Comparison of ENCODE assay signal across 8 mouse cellular contexts in genomic region chr1:134046387-134046786, GRCm38 (mm10). TPM values are rescaled to one million over a fixed set of nuclear protein-coding genes. Genes with fewer than 3 reads are reported as not detected.
DNase-seq lines count a peak whose midpoint lies in the region; ATAC-seq lines count a peak whose summit lies in the region.

No protein-coding gene starts in this region.

- H3K4me2 ChIP-seq in liver, embryonic 12.5 days, result peak overlapping the region; percentile 52

- no peak overlapping the region for H3K4me3 ChIP-seq in liver, embryonic 12.5 days

- DNase-seq in cerebellum, postnatal 25 days, result peak; percentile 43 to 46
- no peak for DNase-seq in cerebellum, adult 9-11 months
- peak; percentile 38 for DNase-seq in thymus, postnatal 14 days
- DNase-seq in thymus, postnatal 10 days (ENCODE audit: low spot score in 2 of 2), result no peak
- no peak for DNase-seq in spleen, adult 12 weeks (ENCODE audit: low spot score)
- DNase-seq in ovary, postnatal 36 days (ENCODE audit: low spot score), result no peak
- DNase-seq in retina, postnatal 1 day, result no peak

- no peak overlapping the region for H3K27ac ChIP-seq in liver, embryonic 12.5 days

- H3K27me3 ChIP-seq in liver, embryonic 12.5 days (replicated peaks), result peaks cover 51% of the 10 kb centered on the region

- WGBS in liver, embryonic 12.5 days (ENCODE audit: insufficient replicate concordance), result 25% methylated on average over 23 of the region's 23 CpGs

- peak overlapping the region; percentile 23; the same call in 1 of the 2 replicates for H3K9ac ChIP-seq in liver, embryonic 12.5 days

- 0 out of 2 replicates have a peak, but pooled peaks have one; percentile 25 for ATAC-seq in liver, embryonic 12.5 days

- no peaks in the 10 kb centered on the region for H3K9me3 ChIP-seq in liver, embryonic 12.5 days (replicated peaks)

- no peaks in the 10 kb centered on the region for H3K36me3 ChIP-seq in liver, embryonic 12.5 days

- H3K4me1 ChIP-seq in liver, embryonic 12.5 days, result peaks cover 15% of the 10 kb centered on the region

RNA-seq across cellular contexts. Expression of gene Fmod, which starts 9.3 kb away (rescaled TPM):
- polyA plus RNA-seq in liver, embryonic 12.5 days (2016; fragmentation: Nextera tagmentation; extraction: Ambion mirVana), result 2.6 and 3.1 TPM in 2 replicates

RNA-seq across cellular contexts. Expression of gene Btg2, which starts 32.5 kb away (rescaled TPM):
- polyA plus RNA-seq in liver, embryonic 12.5 days (2016; fragmentation: Nextera tagmentation; extraction: Ambion mirVana), result 78.2 and 80.8 TPM in 2 replicates

Comparison
In these comparisons a context has a peak if more than half of its experiments do, and no peak if none do; other contexts are left out.
1. DNase-seq: peak in cerebellum, postnatal 25 days (2 of 2) and thymus, postnatal 14 days (single experiment); none in cerebellum, adult 9-11 months (single experiment), thymus, postnatal 10 days (0 of 2), spleen, adult 12 weeks (single experiment), ovary, postnatal 36 days (single experiment) and retina, postnatal 1 day (single experiment).